Mouse (Mus musculus) cerebellum, postnatal 10 days (tissue): Measurements from ENCODE around the gene Simc1.
A peak's percentile ranks its signal among the peaks of the same experiment; 100 is the strongest.
"Not testable (repeated sequence)": the region's sequence is repeated elsewhere in the genome, so short reads cannot be mapped to it uniquely, and the experiment has no call there.

Source experiments
- DNase-seq, 2 experiments: peaks; one replicate each; pipeline ENCODE4 v3.0.0; 2021; ENCODE audit warnings: mixed read lengths in 2 of 2

Gene Simc1

GRCm38 (mm10) chr13:54503604-54504521 is at the start of gene Simc1:
Simc1 (plus strand) TSS chr13:54503779.
- peak; percentile 83 to 90 for DNase-seq

DNA sequence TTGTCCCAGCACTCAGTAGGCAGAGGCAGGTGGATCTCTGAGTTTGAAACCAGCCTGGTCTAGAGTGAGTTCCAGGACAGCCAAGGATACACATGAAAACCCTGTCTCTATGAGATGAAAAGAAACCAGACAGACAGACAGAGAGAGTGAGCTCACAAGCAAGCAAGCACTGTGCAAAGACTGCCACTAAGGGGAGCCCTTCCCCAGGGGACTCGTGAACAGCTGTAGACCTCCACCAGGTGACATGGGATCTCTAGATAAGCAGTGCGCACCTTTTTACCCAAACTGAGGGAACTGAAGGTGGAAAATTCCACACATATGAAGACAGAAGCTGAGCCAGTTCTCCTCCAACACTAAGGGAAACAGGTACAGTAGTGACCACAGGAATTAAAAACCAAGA is 46.5 kb upstream of the Simc1 start:
- DNase-seq = peak; percentile 35 to 38

DNA sequence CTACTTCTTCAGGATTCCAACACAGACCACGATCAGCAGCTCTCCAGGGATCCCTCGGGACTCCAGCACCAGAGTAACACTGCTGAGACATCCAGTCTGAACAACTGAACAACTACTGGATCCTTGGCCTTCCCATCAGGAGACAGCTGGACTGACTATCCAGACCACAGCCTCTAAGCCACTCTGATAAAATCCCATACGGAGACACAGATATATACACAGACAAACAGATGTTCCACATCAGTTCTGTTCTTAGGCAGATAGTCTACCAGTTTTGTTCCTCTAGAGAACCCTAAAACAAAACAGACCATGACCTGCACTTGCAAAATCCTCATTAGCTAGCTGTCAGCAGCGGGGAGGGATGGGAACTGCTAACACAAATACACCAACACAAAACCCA is 44.3 kb upstream of the Simc1 start:
- no peak for DNase-seq

DNA sequence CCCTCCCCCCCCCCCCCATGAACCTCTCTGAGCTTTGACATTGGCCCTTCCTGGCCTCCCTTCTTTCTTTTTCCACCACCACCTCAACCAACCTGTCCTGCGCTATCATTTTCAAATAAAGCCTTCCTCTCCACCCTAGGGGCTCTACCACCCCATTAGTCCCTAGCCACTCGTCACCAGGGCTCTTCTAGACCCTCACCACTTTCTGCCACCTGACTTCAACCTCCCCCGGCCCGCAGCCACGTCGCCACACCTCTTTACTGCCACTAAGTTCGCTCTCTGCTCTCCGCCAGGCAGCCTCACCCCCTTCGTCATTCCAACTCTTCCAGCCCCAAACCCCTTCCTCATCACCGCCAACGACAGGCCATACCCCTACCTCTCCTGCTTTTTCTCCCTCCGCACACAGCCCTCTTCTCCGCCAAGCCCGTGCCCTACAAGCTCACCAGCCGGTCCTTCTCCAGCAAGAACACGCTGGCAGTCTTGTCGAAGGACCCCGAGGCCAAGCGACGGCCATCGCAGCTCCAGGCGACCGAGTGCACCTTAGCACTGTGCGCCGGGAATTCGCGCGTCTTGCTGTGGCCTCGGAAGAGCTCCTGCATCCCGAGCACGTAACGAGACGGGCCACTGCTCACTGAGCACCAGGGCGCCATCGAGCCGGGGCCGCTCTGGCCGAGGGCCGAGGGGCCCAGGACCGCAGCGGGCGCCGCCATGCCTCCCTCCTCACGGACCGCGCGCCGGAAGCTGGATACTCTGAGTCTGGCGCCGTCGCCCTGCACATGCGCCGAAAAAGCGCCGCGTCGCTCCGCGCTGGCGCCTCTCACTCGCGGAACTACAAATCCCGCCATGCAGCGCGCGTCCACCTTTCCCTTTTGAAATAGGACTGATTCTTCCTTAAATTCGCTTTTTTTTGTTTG is 35.2 kb upstream of the Simc1 start, which contains the start of gene Thoc3:
Gene Thoc3 (minus strand): TSS at position 752 of the 914 bp plus-strand sequence.
- DNase-seq = peak; percentile 92 to 94

- no peak for DNase-seq
Measured at GRCm38 (mm10) chr13:54469012-54469354, 34.6 kb upstream of the Simc1 start.

- no peak for DNase-seq
Measured at GRCm38 (mm10) chr13:54471967-54472366, 31.6 kb upstream of the Simc1 start.

DNA sequence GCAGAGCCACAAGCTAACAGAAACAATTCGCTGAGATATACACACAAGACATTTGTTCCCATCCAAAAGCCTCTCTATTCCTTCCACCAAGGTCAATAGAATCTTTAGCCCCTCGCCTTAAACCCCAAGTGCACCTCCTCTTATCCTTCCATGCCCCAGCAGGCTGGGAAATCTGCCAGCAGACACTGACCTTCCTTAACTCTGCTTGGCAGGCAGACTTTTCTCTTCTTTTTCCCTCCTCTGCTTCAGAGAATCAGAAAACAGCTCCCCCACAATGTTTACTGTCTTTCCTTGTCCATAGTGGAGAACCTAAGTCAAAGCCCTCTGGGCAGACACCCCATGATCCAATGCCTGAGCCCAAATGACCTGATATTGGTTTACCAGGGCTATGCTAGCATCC is 28.6 kb upstream of the Simc1 start:
- no peak for DNase-seq

- DNase-seq = no peak
Measured at GRCm38 (mm10) chr13:54475702-54476101, 27.9 kb upstream of the Simc1 start.

DNA sequence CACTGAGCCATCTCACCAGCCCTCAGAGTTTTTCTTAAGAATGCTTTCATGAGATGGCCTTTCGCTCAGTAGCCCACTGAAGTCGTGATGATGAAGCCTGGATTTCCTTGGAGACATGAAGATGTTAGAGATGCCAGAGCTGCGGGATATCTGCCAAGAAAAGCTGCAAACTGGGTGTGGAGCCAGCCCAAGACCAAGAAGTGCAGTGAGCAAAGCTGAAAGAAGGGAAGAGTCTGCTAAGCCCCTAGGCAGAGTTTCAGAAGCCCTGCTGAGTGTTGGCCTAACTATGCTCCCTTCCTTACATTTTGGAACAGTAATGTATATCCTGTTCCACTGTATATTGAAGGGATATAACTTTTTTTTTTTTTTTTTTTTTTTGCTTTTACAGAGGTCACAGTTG is 24.3 kb upstream of the Simc1 start:
- DNase-seq = peak; percentile 74 to 85

- peak; percentile 34 to 39 for DNase-seq
Measured at GRCm38 (mm10) chr13:54481498-54481897, 22.1 kb upstream of the Simc1 start.

DNA sequence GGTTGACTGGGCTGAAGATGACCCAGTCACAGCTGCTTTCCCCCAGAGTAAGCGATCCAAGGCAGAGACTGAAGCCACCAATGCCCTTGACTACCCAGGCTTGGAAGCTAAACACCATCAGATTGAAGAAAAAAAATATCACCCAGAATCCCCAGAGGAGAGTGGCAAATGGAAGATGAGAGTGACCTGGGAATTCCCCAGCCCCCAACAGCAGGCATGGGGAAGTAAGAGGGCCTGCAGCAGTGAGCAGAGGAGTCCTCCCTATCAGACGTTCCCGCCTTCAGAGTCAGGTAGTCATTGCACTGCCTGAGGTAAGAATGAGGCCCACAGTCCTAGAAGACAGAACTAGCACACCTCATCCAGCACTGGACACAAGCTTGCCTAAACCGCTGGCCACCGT is 13.2 kb upstream of the Simc1 start:
- no peak for DNase-seq

DNA sequence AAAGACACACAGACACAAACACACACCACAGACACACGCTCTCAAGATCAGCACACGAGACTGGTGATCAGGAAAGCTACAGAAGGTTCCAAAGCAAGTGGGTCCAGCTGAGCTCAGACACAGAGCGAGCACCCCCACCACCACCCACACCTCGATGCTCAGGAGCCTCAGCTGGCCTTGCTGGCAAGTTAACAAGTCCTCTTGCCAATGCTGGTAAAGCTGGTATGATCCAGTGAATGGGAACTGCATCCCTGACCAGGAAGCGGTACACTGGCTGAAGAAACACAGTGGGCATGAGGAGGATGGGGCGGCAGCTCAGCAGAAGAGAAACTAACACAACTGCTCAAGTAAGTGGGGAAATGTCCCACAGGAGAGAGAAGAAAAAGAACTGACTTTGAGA is 12.2 kb upstream of the Simc1 start:
- peak; percentile 66 to 68 for DNase-seq

DNA sequence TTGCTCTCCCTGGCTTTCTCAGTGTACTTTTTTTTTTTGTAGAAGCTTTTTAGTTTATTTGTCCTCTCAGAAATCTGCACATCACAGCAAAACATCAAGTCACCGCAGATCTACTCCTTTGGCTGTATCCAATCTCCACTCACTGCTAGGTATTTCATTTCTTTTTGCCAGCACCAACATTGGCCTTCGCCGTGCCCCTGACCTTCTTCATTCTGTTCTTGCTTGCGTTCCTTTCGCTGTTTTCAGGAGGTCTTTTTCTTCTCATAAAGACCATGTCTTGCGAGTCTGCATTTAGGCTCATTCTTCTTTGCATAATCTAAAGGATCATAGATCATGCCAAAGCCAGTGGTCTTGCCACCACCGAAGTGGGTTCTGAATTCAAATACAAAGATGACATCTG is 4.0 kb upstream of the Simc1 start:
- DNase-seq = not testable (repeated sequence)

DNA sequence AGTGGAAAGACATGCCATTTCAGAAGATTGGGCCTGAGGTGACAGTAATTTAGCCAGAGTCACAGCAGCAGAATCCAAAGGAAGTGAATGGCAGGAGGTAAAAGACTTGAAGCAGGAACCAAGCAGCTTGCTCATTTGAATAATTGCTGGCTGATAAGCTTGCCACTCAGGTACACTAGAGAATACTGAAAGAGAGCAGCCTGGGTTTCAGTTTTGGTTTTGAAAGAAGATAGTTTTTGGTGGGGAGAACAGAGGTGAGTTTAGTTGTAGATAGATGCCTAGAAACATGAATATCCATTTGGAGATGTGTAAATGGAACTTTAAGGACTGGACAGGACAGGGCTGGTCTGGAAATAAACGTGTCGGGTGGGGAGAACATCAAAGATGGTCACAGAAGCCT is 2.2 kb upstream of the Simc1 start:
- no peak for DNase-seq

GRCm38 (mm10) chr13:54501957-54502690 is 1.5 kb upstream of the Simc1 start:
- DNase-seq = no peak

GRCm38 (mm10) chr13:54503278-54503603 is 338 bp upstream of the Simc1 start:
- no peak for DNase-seq

GRCm38 (mm10) chr13:54504611-54505260 is 1.2 kb downstream of the Simc1 start:
- DNase-seq = no peak

DNA sequence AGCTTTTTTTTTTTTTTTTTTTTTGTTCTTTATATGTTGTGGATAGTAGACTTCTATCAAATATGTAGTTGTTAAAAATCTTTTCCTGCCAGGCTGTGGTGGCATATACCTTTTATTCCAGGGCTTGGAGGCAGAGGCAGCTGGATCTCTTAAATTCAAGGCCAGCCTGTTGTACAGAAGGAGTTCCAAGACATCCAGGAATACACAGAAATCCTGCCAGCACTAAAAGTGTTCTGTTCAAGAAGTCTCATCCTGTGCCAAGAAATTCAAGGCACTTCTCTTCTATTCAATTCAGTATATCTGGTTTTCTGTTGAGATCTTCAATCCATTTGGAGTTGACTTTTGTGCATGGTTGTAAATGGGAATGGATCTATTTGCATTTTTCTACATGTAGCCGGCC is 2.3 kb downstream of the Simc1 start:
- DNase-seq = no peak

DNA sequence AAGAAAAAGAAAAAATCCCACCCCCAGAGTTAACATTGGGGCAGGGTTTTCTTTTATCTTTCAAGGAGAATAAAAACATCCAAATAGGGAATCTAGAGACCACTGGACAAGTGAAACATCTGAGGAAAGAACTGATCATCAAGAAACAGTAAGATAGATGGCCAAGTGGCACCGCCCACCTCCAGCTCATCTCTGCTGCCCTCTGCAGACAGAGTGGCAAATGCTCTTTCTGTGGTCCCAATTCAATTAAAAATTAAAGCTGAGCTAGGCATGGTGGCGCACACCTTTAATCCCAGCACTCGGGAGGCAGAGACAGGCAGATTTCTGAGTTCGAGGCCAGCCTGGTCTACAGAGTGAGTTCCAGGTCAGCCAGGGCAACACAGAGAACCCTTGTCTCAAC is 16.6 kb downstream of the Simc1 start:
- peak; percentile 36 to 49 for DNase-seq

- no peak for DNase-seq
Measured at GRCm38 (mm10) chr13:54521181-54521580, 17.6 kb downstream of the Simc1 start.

DNA sequence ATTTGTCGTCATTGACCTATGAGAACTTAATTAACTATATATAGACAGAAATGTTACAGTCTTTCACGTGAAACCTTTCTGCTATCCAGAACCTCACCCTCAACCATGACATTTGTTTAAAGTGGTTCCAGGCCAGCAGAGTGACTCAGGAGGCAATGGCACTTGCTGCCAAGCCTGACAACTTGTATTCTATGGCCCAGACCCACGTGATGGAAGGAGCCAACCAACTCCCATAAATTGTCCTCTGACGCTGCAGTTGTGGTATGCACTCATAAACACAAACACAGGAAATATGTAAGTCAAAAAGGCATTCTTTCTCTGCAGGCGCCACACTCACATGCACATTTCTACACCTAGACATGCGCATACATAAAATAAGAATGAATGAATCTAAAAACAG is 23.6 kb downstream of the Simc1 start:
- DNase-seq = no peak

- no peak for DNase-seq
Measured at GRCm38 (mm10) chr13:54532134-54532533, 28.6 kb downstream of the Simc1 start.

DNA sequence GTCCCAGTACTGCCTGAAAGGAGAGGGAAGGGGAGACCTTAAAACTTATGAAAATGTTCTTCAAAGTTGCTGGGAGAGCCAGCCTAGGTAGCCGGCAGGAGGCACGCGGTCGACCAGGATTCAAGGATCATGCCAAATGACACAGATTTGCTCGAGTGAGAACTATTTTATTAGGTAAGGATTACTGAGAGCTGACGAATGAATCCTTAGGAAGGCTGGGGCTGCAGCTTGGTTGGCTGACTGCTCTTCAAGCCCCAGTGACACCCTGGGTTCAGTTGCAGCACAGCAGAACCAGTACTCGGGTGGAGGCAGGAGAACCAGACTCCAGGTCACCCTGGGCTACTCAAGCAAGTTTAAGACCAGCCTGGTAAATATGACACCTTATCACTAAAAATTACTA is 44.5 kb downstream of the Simc1 start:
- DNase-seq = no peak
